Mouse (Mus musculus) midbrain, embryonic 16.5 days (tissue): ENCODE measurements around the gene Cptp. TPM values are rescaled to one million over a fixed set of nuclear protein-coding genes. Genes with fewer than 3 reads are reported as not detected.

Experiments
- ATAC-seq: fragments of 200-750 bp; cut with Nextera tagmentation; 2 replicates; pipeline ENCODE4 v1.8.0; 2017; ENCODE audit warnings: moderate TSS enrichment
- H3K27ac ChIP-seq: fragments of 300-500 bp; sonication (generic); 2 replicates; pipeline ENCODE4 v1.5.1; 2014; ENCODE audit warnings: mild to moderate bottlenecking, low read length, mixed read lengths
- H3K27me3 ChIP-seq: fragments of 300-500 bp; sonication (generic); 2 replicates; pipeline ENCODE4 v1.6.1; 2014; ENCODE audit warnings: low read depth, low read length, mixed read lengths; ENCODE audit not compliant: control insufficient read depth, insufficient read depth
- H3K36me3 ChIP-seq: fragments of 300-500 bp; sonication (generic); 2 replicates; pipeline ENCODE4 v1.6.1; 2014; ENCODE audit warnings: mild to moderate bottlenecking, low read length, moderate library complexity, mixed read lengths; ENCODE audit not compliant: control insufficient read depth, insufficient read depth
- H3K4me1 ChIP-seq: fragments of 300-500 bp; sonication (generic); 2 replicates; pipeline ENCODE4 v1.6.1; 2014; ENCODE audit warnings: mild to moderate bottlenecking, low read length, mixed read lengths; ENCODE audit not compliant: control insufficient read depth, insufficient read depth
- H3K4me2 ChIP-seq: fragments of 300-500 bp; sonication (generic); 2 replicates; pipeline ENCODE4 v1.6.1; 2014; ENCODE audit warnings: mild to moderate bottlenecking, low read length, mixed read lengths
- H3K4me3 ChIP-seq: fragments of 300-500 bp; sonication (generic); 2 replicates; pipeline ENCODE4 v1.5.1; 2014; ENCODE audit warnings: low read depth, mild to moderate bottlenecking, low read length, moderate library complexity, mixed read lengths
- H3K9ac ChIP-seq: fragments of 300-500 bp; sonication (generic); 2 replicates; pipeline ENCODE4 v1.6.1; 2014; ENCODE audit warnings: low read depth, low read length, mixed read lengths
- H3K9me3 ChIP-seq: fragments of 300-500 bp; sonication (generic); replicated peaks from 2 replicates; pipeline ENCODE4 v1.6.1; 2014; ENCODE audit warnings: mild to moderate bottlenecking, low read length, mixed read lengths; ENCODE audit not compliant: control insufficient read depth, poor library complexity, severe bottlenecking
- WGBS: fragments of 180-500 bp; shearing (Covaris S2); extraction: QIAGEN DNeasy Blood & Tissue Kit; methylation state at CpG from one replicate; pipeline ENCODE4 v1.1.7; 2014; 5-methylcytosine and 5-hydroxymethylcytosine counted together
- polyA plus RNA-seq: library from polyadenylated mRNA; unstranded; fragments of >200 nt; fragmentation: Nextera tagmentation; extraction: Ambion mirVana; gene quantifications from 2 replicates; pipeline ENCODE4 v1.2.1, GENCODE M21; 2015

The Cptp gene
- polyA plus RNA-seq, 1 experiment from 2014 or later = 28.1 TPM

GRCm38 (mm10) chr4:155891551-155892001, 22.3 kb upstream of the Cptp start, which contains the start of the genes Pusl1 and Acap3:
Gene Pusl1 (minus strand): TSS chr4:155891781.
Gene Acap3 (plus strand): TSS chr4:155891822.
- Histone ChIP-seq H3K4me2 (peak within 1 kb of the TSS; percentile 94), H3K4me3 (peak within 1 kb of the TSS; percentile 92), H3K9me3 (no peaks in the 10 kb centered on the region), H3K4me1 (peaks cover 43% of the 10 kb centered on the region), H3K27me3 (no peaks in the 10 kb centered on the region), H3K36me3 (peaks cover 24% of the 10 kb centered on the region), H3K27ac (peak within 1 kb of the TSS; percentile 99), H3K9ac (peak within 1 kb of the TSS; percentile 98)
- ATAC-seq = peak; percentile 87
- under 1% methylated on average over 52 of the region's 52 CpGs for WGBS

GRCm38 (mm10) chr4:155891011-155891471, 21.8 kb upstream of the Cptp start:
- WGBS = under 1% methylated on average over 34 of the region's 34 CpGs
- peaks cover 43% of the 10 kb centered on the region for H3K4me1 ChIP-seq
- no peak for ATAC-seq

GRCm38 (mm10) chr4:155889316-155889715, 20.1 kb upstream of the Cptp start:
- H3K9me3 ChIP-seq = no peaks in the 10 kb centered on the region
- peaks cover 26% of the 10 kb centered on the region for H3K4me1 ChIP-seq
- 88% methylated on average over 5 of the region's 5 CpGs for whole genome bisulfite sequencing
- no peaks in the 10 kb centered on the region for H3K27me3 ChIP-seq
- no peak overlapping the region for H3K4me3 ChIP-seq
- H3K9ac ChIP-seq = no peak overlapping the region
- no peak overlapping the region for H3K27ac ChIP-seq
- no peak for ATAC-seq
- peaks cover 35% of the 10 kb centered on the region for H3K36me3 ChIP-seq
- no peak overlapping the region for H3K4me2 ChIP-seq

More at GRCm38 (mm10) chr4:155891011-155891471, 21.8 kb upstream of the Cptp start:
- Histone ChIP-seq H3K4me3 (peak overlapping the region; percentile 92), H3K9ac (peak overlapping the region; percentile 98), H3K36me3 (peaks cover 24% of the 10 kb centered on the region), H3K27me3 (no peaks in the 10 kb centered on the region), H3K27ac (peak overlapping the region; percentile 99), H3K9me3 (no peaks in the 10 kb centered on the region), H3K4me2 (peak overlapping the region; percentile 94)

GRCm38 (mm10) chr4:155888181-155888580, 18.9 kb upstream of the Cptp start:
- H3K4me2 ChIP-seq = no peak overlapping the region
- H3K4me3 ChIP-seq = no peak overlapping the region
- H3K9ac ChIP-seq = no peak overlapping the region
- H3K4me1 ChIP-seq = peaks cover 15% of the 10 kb centered on the region
- H3K9me3 ChIP-seq = no peaks in the 10 kb centered on the region
- WGBS = 97% methylated on average over 9 of the region's 9 CpGs
- no peak overlapping the region for H3K27ac ChIP-seq
- ATAC-seq = no peak
- no peaks in the 10 kb centered on the region for H3K27me3 ChIP-seq
- H3K36me3 ChIP-seq = peaks cover 35% of the 10 kb centered on the region

- Histone ChIP-seq H3K9me3 (no peaks in the 10 kb centered on the region), H3K9ac (no peak overlapping the region), H3K4me1 (peaks cover 12% of the 10 kb centered on the region), H3K4me2 (no peak overlapping the region), H3K36me3 (peaks cover 35% of the 10 kb centered on the region), H3K4me3 (no peak overlapping the region), H3K27me3 (no peaks in the 10 kb centered on the region), H3K27ac (no peak overlapping the region)
- 90% methylated on average over 10 of the region's 10 CpGs for WGBS
- no peak for ATAC-seq
Measured at GRCm38 (mm10) chr4:155887674-155888073, 18.4 kb upstream of the Cptp start.

- H3K9ac ChIP-seq = no peak overlapping the region
- peaks cover 35% of the 10 kb centered on the region for H3K36me3 ChIP-seq
- H3K9me3 ChIP-seq = no peaks in the 10 kb centered on the region
- no peak overlapping the region for H3K4me3 ChIP-seq
- no peak for ATAC-seq
- H3K27ac ChIP-seq = no peak overlapping the region
- H3K27me3 ChIP-seq = no peaks in the 10 kb centered on the region
- no peak overlapping the region for H3K4me2 ChIP-seq
- H3K4me1 ChIP-seq = peaks cover 12% of the 10 kb centered on the region
- WGBS = 97% methylated on average over 5 of the region's 5 CpGs
Measured at GRCm38 (mm10) chr4:155886330-155886729, 17.1 kb upstream of the Cptp start.

GRCm38 (mm10) chr4:155883587-155883986, 14.3 kb upstream of the Cptp start:
- H3K4me1 ChIP-seq = no peaks in the 10 kb centered on the region
- H3K27me3 ChIP-seq = no peaks in the 10 kb centered on the region
- no peak overlapping the region for H3K9ac ChIP-seq
- H3K4me2 ChIP-seq = no peak overlapping the region
- H3K27ac ChIP-seq = no peak overlapping the region
- peaks cover 33% of the 10 kb centered on the region for H3K36me3 ChIP-seq
- H3K4me3 ChIP-seq = no peak overlapping the region
- no peaks in the 10 kb centered on the region for H3K9me3 ChIP-seq
- no peak for ATAC-seq
- WGBS = 84% methylated on average over 3 of the region's 3 CpGs

- ATAC-seq = no peak
- Histone ChIP-seq H3K9me3 (no peaks in the 10 kb centered on the region), H3K27ac (no peak overlapping the region), H3K4me2 (no peak overlapping the region), H3K27me3 (no peaks in the 10 kb centered on the region), H3K4me3 (no peak overlapping the region), H3K9ac (no peak overlapping the region), H3K36me3 (peaks cover 10% of the 10 kb centered on the region; the same call in 1 of the 2 replicates), H3K4me1 (peaks cover 23% of the 10 kb centered on the region)
- 95% methylated on average over 7 of the region's 7 CpGs for whole genome bisulfite sequencing
Measured at GRCm38 (mm10) chr4:155871404-155871803, 2.2 kb upstream of the Cptp start.

- Histone ChIP-seq H3K36me3 (peaks cover 15% of the 10 kb centered on the region; the same call in 1 of the 2 replicates), H3K4me1 (peaks cover 23% of the 10 kb centered on the region), H3K9ac (peak overlapping the region; percentile 89), H3K4me2 (peak overlapping the region; percentile 89), H3K27ac (peak overlapping the region; percentile 25; the same call in 1 of the 2 replicates), H3K27me3 (no peaks in the 10 kb centered on the region), H3K4me3 (peak overlapping the region; percentile 81), H3K9me3 (no peaks in the 10 kb centered on the region)
- WGBS = 9% methylated on average over 22 of the region's 22 CpGs
- ATAC-seq = peak; percentile 63
Measured at GRCm38 (mm10) chr4:155868614-155869298, 484 bp downstream of the Cptp start.
